13 mouse cellular contexts compared by ENCODE assay signal in genomic region chr15:61670556-61670955, GRCm38 (mm10).
"Had no signal": no experiment of that assay in that cellular context is flagged by ENCODE, and none has a peak within 500 bp of the region (broad histone marks: within the 10 kb centered on the region; RNA-seq: fewer than 3 reads in every experiment).

No protein-coding gene starts in this region.

- H3K9ac ChIP-seq: kidney, embryonic 15.5 days; liver, embryonic 12.5 days; lung, embryonic 15.5 days had no signal

- H3K4me1 ChIP-seq: kidney, embryonic 15.5 days; limb, embryonic 10.5 days; liver, embryonic 12.5 days; lung, embryonic 15.5 days; megakaryocyte, embryonic 14.5 days had no signal

- H3K27ac ChIP-seq: kidney, embryonic 15.5 days; left cerebral cortex, adult 2 months; limb, embryonic 10.5 days; liver, embryonic 12.5 days; lung, embryonic 15.5 days; macrophage had no signal

- ATAC-seq: liver, embryonic 12.5 days; midbrain, embryonic 16.5 days had no signal

- H3K4me3 ChIP-seq: kidney, embryonic 15.5 days; left cerebral cortex, adult 2 months; limb, embryonic 10.5 days; liver, embryonic 12.5 days; lung, embryonic 15.5 days; megakaryocyte, embryonic 14.5 days had no signal

- H3K27me3 ChIP-seq: kidney, embryonic 15.5 days; liver, embryonic 12.5 days; lung, embryonic 15.5 days; megakaryocyte, embryonic 14.5 days had no signal

- H3K4me2 ChIP-seq: kidney, embryonic 15.5 days; liver, embryonic 12.5 days; lung, embryonic 15.5 days; midbrain, embryonic 11.5 days had no signal

- H3K9me3 ChIP-seq: kidney, embryonic 15.5 days; limb, embryonic 10.5 days; liver, embryonic 12.5 days; lung, embryonic 15.5 days; megakaryocyte, embryonic 14.5 days had no signal

- DNase-seq: kidney, adult 18-20 months; kidney, postnatal 14 days; lung, postnatal 14 days; right cerebral cortex, postnatal 14 days had no signal

- H3K36me3 ChIP-seq: kidney, embryonic 15.5 days; limb, embryonic 10.5 days; liver, embryonic 12.5 days; lung, embryonic 15.5 days had no signal
